Mouse (Mus musculus): ENCODE results near the gene Baiap2. TPM values are rescaled to one million over a fixed set of nuclear protein-coding genes. Genes with fewer than 3 reads are reported as not detected.

Baiap2 gene
- polyA plus RNA-seq, 1 experiment from 2014 or later: 11.2 TPM

DNA sequence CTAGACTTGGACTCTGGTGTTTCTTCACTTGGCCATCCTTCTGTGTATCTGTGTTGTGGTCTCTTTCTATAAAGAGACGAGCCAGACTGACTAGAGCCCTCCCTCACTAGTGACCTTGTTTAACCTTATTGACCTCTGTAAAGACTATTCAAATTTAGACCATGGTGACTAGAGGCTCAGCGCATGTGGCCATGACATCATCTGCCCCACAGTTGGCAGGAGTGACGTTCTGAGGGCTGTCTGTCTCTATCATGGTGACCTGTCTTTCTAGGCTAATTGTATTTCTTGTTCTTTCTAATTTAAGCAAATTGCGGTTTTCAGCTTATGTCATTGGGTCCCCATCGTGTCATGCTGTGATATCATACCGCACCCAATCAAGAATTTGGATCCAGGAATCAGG, 8.8 kb downstream of the Baiap2 start:
- Histone ChIP-seq H3K36me3 (replicated peaks) (no peaks in the 10 kb centered on the region), H3K4me2 (no peak overlapping the region), H3K9ac (no peak overlapping the region), H3K9me3 (no peaks in the 10 kb centered on the region), H3K27me3 (no peaks in the 10 kb centered on the region), H3K27ac (no peak overlapping the region), H3K4me3 (replicated peaks) (no peak overlapping the region), H3K4me1 (peaks cover 11% of the 10 kb centered on the region; the same call in 1 of the 2 replicates)
- no peak for ATAC-seq (ENCODE audit: low FRiP score)
- WGBS: 88% methylated on average over 6 of the region's 6 CpGs

DNA sequence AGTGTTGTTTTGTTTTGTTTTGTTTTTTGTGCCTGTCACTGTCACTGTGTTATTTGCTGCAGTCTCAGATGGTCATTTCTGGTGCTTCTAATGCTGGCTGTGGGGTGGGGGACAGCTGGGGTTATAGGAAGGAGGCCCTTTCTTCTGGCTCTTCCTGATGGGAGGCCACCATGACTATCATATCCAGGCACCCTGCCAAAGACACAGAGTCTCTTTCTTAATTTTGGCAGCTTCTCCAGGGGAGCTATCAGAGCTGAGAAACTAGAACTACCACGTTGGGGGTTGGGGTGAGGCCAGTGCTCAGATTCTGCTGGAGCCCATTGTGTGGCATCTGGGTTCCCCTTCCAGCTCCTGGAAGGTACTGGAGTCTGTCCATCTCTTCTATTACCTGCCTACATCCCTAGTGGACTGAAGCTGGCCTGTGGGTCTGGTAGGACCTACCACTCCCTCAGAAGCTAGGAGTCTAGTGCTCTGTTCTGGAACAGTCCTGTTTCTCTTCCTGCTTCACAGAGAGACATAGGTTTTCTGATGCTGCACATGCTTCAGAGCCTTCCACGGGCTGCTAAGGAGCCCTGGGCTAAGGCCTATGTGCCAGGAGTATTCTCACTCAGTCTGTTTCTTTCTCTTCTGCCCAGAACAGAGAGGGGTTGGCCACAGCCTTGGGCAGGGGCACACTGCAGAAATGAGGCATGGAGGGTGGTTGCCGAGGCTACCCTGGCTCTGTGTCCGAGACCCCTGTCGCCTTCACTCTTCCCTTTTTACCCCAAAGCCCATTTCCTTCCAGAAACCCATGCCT, 10.1 kb downstream of the Baiap2 start:
- H3K9ac ChIP-seq: no peak overlapping the region
- ATAC-seq (ENCODE audit: low FRiP score): no peak
- WGBS: 66% methylated on average over 5 of the region's 5 CpGs
- no peak overlapping the region for H3K4me3 ChIP-seq (replicated peaks)
- H3K27me3 ChIP-seq: no peaks in the 10 kb centered on the region
- H3K4me2 ChIP-seq: no peak overlapping the region
- H3K27ac ChIP-seq: no peak overlapping the region
- peaks cover 13% of the 10 kb centered on the region; the same call in 1 of the 2 replicates for H3K4me1 ChIP-seq
- no peaks in the 10 kb centered on the region for H3K36me3 ChIP-seq (replicated peaks)
- no peaks in the 10 kb centered on the region for H3K9me3 ChIP-seq

- Histone ChIP-seq H3K36me3 (replicated peaks) (no peaks in the 10 kb centered on the region), H3K9me3 (no peaks in the 10 kb centered on the region), H3K27ac (no peak overlapping the region), H3K4me1 (peaks cover 10% of the 10 kb centered on the region; the same call in 1 of the 2 replicates), H3K9ac (no peak overlapping the region), H3K4me3 (replicated peaks) (no peak overlapping the region), H3K4me2 (no peak overlapping the region), H3K27me3 (no peaks in the 10 kb centered on the region)
- no peak for ATAC-seq (ENCODE audit: low FRiP score)
- WGBS: 78% methylated on average over 4 of the region's 4 CpGs
Measured at GRCm38 (mm10) chr11:119954233-119954632, 11.7 kb downstream of the Baiap2 start.

- 80% methylated on average over 2 of the region's 2 CpGs for WGBS
- no peak overlapping the region for H3K4me2 ChIP-seq
- no peak overlapping the region for H3K4me3 ChIP-seq (replicated peaks)
- ATAC-seq (ENCODE audit: low FRiP score): no peak
- H3K4me1 ChIP-seq: peaks cover 10% of the 10 kb centered on the region; the same call in 1 of the 2 replicates
- no peaks in the 10 kb centered on the region for H3K27me3 ChIP-seq
- no peaks in the 10 kb centered on the region for H3K9me3 ChIP-seq
- H3K9ac ChIP-seq: no peak overlapping the region
- no peaks in the 10 kb centered on the region for H3K36me3 ChIP-seq (replicated peaks)
- H3K27ac ChIP-seq: peak overlapping the region; percentile 15; the same call in 1 of the 2 replicates
Measured at GRCm38 (mm10) chr11:119954749-119955337, 12.3 kb downstream of the Baiap2 start.

- H3K9ac ChIP-seq: no peak overlapping the region
- no peak for ATAC-seq (ENCODE audit: low FRiP score)
- H3K4me1 ChIP-seq: peaks cover 10% of the 10 kb centered on the region; the same call in 1 of the 2 replicates
- 81% methylated on average over 3 of the region's 3 CpGs for WGBS
- no peaks in the 10 kb centered on the region for H3K36me3 ChIP-seq (replicated peaks)
- H3K4me3 ChIP-seq (replicated peaks): no peak overlapping the region
- no peak overlapping the region for H3K4me2 ChIP-seq
- no peaks in the 10 kb centered on the region for H3K27me3 ChIP-seq
- H3K27ac ChIP-seq: no peak overlapping the region
- no peaks in the 10 kb centered on the region for H3K9me3 ChIP-seq
Measured at GRCm38 (mm10) chr11:119955432-119955831, 12.9 kb downstream of the Baiap2 start.

GRCm38 (mm10) chr11:119956590-119956989, 14.0 kb downstream of the Baiap2 start:
- Histone ChIP-seq H3K4me2 (no peak overlapping the region), H3K4me3 (replicated peaks) (no peak overlapping the region), H3K27ac (no peak overlapping the region), H3K9ac (no peak overlapping the region), H3K4me1 (peaks cover 10% of the 10 kb centered on the region; the same call in 1 of the 2 replicates), H3K27me3 (no peaks in the 10 kb centered on the region), H3K9me3 (no peaks in the 10 kb centered on the region), H3K36me3 (replicated peaks) (no peaks in the 10 kb centered on the region)
- WGBS: 84% methylated on average over 13 of the region's 13 CpGs
- ATAC-seq (ENCODE audit: low FRiP score): no peak

DNA sequence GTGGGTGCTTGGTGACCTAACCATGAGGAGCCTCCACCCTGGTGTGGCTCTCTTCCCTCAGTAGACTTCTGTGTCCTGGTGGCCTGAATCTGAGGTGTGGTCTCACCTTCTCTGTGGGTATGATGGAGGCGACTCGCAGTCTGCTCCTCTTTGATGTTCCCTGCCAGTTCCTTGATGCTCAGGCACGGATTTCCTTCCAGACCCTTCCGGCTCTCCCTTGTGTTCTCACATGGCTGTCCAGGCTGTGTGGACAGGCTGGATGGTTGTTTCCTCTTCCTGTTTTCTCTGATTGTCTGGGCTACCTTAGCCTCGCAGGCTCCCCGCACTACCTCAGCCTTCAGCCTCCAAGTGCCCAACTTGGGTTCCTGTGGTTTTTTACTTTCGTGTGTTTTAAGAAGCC, 16.3 kb downstream of the Baiap2 start:
- no peak overlapping the region for H3K27ac ChIP-seq
- no peak overlapping the region for H3K4me2 ChIP-seq
- 87% methylated on average over 7 of the region's 7 CpGs for WGBS
- no peak overlapping the region for H3K4me3 ChIP-seq (replicated peaks)
- H3K9ac ChIP-seq: no peak overlapping the region
- H3K36me3 ChIP-seq (replicated peaks): no peaks in the 10 kb centered on the region
- 0 out of 2 replicates have a peak, but pooled peaks cover 2% of the 10 kb centered on the region for H3K4me1 ChIP-seq
- no peak for ATAC-seq (ENCODE audit: low FRiP score)
- no peaks in the 10 kb centered on the region for H3K9me3 ChIP-seq
- H3K27me3 ChIP-seq: no peaks in the 10 kb centered on the region

- Histone ChIP-seq H3K27ac (no peak overlapping the region), H3K9ac (no peak overlapping the region), H3K36me3 (replicated peaks) (no peaks in the 10 kb centered on the region), H3K27me3 (no peaks in the 10 kb centered on the region), H3K4me3 (replicated peaks) (no peak overlapping the region), H3K9me3 (no peaks in the 10 kb centered on the region), H3K4me2 (no peak overlapping the region), H3K4me1 (peaks cover 8% of the 10 kb centered on the region)
- 68% methylated on average over 4 of the region's 4 CpGs for WGBS
- no peak for ATAC-seq (ENCODE audit: low FRiP score)
Measured at GRCm38 (mm10) chr11:119959714-119960113, 17.2 kb downstream of the Baiap2 start.

- no peak overlapping the region for H3K4me2 ChIP-seq
- H3K27me3 ChIP-seq: no peaks in the 10 kb centered on the region
- peaks cover 17% of the 10 kb centered on the region for H3K4me1 ChIP-seq
- no peak overlapping the region for H3K9ac ChIP-seq
- H3K4me3 ChIP-seq (replicated peaks): no peak overlapping the region
- no peak overlapping the region for H3K27ac ChIP-seq
- no peaks in the 10 kb centered on the region for H3K9me3 ChIP-seq
- 95% methylated on average over 6 of the region's 6 CpGs for whole genome bisulfite sequencing
- no peak for ATAC-seq (ENCODE audit: low FRiP score)
- H3K36me3 ChIP-seq (replicated peaks): no peaks in the 10 kb centered on the region
Measured at GRCm38 (mm10) chr11:119960671-119961070, 18.1 kb downstream of the Baiap2 start.

- Histone ChIP-seq H3K36me3 (replicated peaks) (no peaks in the 10 kb centered on the region), H3K9me3 (no peaks in the 10 kb centered on the region), H3K4me2 (no peak overlapping the region), H3K9ac (no peak overlapping the region), H3K4me3 (replicated peaks) (no peak overlapping the region), H3K27ac (no peak overlapping the region), H3K4me1 (peaks cover 18% of the 10 kb centered on the region), H3K27me3 (no peaks in the 10 kb centered on the region)
- ATAC-seq (ENCODE audit: low FRiP score): no peak
- 88% methylated on average over 3 of the region's 3 CpGs for WGBS
Measured at GRCm38 (mm10) chr11:119961511-119961910, 18.9 kb downstream of the Baiap2 start.

DNA sequence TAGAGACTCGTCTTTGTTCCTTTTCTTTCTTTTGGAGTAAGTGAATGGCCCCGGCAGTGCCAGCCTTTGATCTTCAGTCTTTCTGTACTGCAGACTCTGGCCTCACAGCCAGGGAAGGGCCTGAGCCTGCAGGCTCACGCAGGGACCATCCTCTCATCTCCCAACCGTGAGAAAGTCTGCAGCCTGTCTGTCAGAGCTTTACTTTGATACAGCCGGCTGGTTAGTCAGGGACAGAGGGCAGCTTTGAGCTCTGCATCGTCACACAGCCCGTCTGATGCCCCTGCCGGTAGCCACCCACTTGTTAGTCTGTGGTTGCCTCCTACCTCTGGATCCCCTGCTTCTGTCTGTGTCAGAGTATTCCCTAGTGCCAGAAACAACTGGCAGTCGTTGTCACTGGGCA, 22.5 kb downstream of the Baiap2 start:
- WGBS: 10% methylated on average over 9 of the region's 9 CpGs
- ATAC-seq (ENCODE audit: low FRiP score): no peak
- Histone ChIP-seq H3K27ac (peak overlapping the region; percentile 38; the same call in 1 of the 2 replicates), H3K9me3 (no peaks in the 10 kb centered on the region), H3K36me3 (replicated peaks) (no peaks in the 10 kb centered on the region), H3K9ac (0 out of 2 replicates have a peak overlapping the region, but pooled peaks have one; percentile 2), H3K4me1 (peaks cover 27% of the 10 kb centered on the region), H3K4me2 (no peak overlapping the region), H3K4me3 (replicated peaks) (no peak overlapping the region), H3K27me3 (no peaks in the 10 kb centered on the region)

GRCm38 (mm10) chr11:119966294-119966693, 23.7 kb downstream of the Baiap2 start:
- H3K4me1 ChIP-seq: peaks cover 37% of the 10 kb centered on the region
- no peak overlapping the region for H3K27ac ChIP-seq
- H3K4me2 ChIP-seq: no peak overlapping the region
- H3K27me3 ChIP-seq: no peaks in the 10 kb centered on the region
- H3K4me3 ChIP-seq (replicated peaks): no peak overlapping the region
- WGBS: 82% methylated on average over 6 of the region's 6 CpGs
- H3K36me3 ChIP-seq (replicated peaks): no peaks in the 10 kb centered on the region
- no peak overlapping the region for H3K9ac ChIP-seq
- no peak for ATAC-seq (ENCODE audit: low FRiP score)
- no peaks in the 10 kb centered on the region for H3K9me3 ChIP-seq

Data from forebrain, embryonic 12.5 days (tissue).